Mouse (Mus musculus): ENCODE measurements around the gene Taf1c. TPM values are rescaled to one million over a fixed set of nuclear protein-coding genes. Genes with fewer than 3 reads are reported as not detected.

The Taf1c gene
- polyA plus RNA-seq (2015; fragmentation: Nextera tagmentation; extraction: Ambion mirVana), result 11.0 and 11.3 TPM in 2 replicates

DNA sequence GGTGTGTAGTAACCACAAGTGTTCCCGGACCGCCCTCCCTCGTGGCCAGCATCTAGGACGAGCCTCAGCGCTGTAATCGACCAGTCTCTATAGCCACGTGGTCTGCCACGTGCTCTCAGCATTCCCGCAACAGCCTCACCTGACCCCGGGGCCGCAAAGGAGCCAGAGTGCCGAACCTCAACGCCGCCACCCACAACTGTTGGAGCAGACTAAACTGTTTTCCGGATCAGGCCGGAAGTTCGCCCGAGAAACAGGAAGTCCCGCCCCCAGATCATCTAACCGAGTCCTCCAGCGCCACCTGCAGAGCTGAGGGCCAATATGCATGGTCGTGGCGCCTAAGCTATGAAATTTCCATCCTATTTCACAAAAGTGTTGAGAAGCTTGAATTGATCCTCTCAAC lies at the start of gene Taf1c:
Gene Taf1c, minus strand, starts transcription at position 227 of the 400 bp plus-strand sequence.
- Histone ChIP-seq H3K27ac (ENCODE audit: low read length) (peak within 1 kb of the TSS; percentile 61), H3K27me3 (ENCODE audit: control insufficient read depth, insufficient read depth, low read length) (no peaks in the 10 kb centered on the region), H3K36me3 (ENCODE audit: control insufficient read depth, insufficient read depth, low read length) (peaks cover 17% of the 10 kb centered on the region), H3K9ac (ENCODE audit: low read length) (peak within 1 kb of the TSS; percentile 92), H3K4me2 (ENCODE audit: low read depth, low read length) (peak within 1 kb of the TSS; percentile 86), H3K9me3 (replicated peaks; ENCODE audit: control insufficient read depth, low read length) (0 out of 2 replicates have a peak, but pooled peaks cover 7% of the 10 kb centered on the region), H3K4me1 (ENCODE audit: control insufficient read depth, insufficient read depth, low read length) (peaks cover 10% of the 10 kb centered on the region), H3K4me3 (replicated peaks; ENCODE audit: low read length) (peak within 1 kb of the TSS; percentile 82)
- WGBS, result under 1% methylated on average over 23 of the region's 23 CpGs
- peak; percentile 87 for ATAC-seq (ENCODE audit: insufficient read depth, low FRiP score)

DNA sequence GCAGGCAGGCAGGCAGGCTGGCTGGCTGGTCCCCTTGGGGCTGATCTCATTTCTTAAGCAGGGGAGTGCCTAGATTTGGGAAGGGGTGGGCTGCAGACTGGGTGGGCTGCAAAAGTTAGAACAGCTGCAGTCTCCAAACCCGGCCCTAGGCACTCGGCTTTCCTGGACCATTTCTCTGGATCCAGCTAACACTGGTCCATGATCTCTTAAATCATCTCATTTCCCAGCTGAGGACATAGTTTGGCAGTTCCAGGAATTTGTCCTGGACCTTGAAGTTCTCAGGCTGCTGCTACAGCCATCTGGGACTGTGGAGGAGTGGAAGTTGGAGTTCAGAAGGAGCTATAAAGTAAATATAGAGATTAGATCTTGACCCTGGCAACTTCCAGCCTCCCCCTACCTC lies 46.3 kb upstream of the Taf1c start:
- Histone ChIP-seq H3K4me1 (ENCODE audit: control insufficient read depth, insufficient read depth, low read length) (peaks cover 3% of the 10 kb centered on the region; the same call in 1 of the 2 replicates), H3K36me3 (ENCODE audit: control insufficient read depth, insufficient read depth, low read length) (no peaks in the 10 kb centered on the region), H3K9ac (ENCODE audit: low read length) (no peak overlapping the region), H3K4me2 (ENCODE audit: low read depth, low read length) (no peak overlapping the region), H3K4me3 (replicated peaks; ENCODE audit: low read length) (no peak overlapping the region), H3K27ac (ENCODE audit: low read length) (no peak overlapping the region), H3K9me3 (replicated peaks; ENCODE audit: control insufficient read depth, low read length) (no peaks in the 10 kb centered on the region), H3K27me3 (ENCODE audit: control insufficient read depth, insufficient read depth, low read length) (no peaks in the 10 kb centered on the region)
- peak; percentile 79 for ATAC-seq (ENCODE audit: insufficient read depth, low FRiP score)
- WGBS, result 28% methylated on average over 2 of the region's 2 CpGs

GRCm38 (mm10) chr8:119646846-119647245 lies 41.8 kb upstream of the Taf1c start:
- Histone ChIP-seq H3K4me1 (ENCODE audit: control insufficient read depth, insufficient read depth, low read length) (0 out of 2 replicates have a peak, but pooled peaks cover 3% of the 10 kb centered on the region), H3K4me3 (replicated peaks; ENCODE audit: low read length) (no peak overlapping the region), H3K27me3 (ENCODE audit: control insufficient read depth, insufficient read depth, low read length) (no peaks in the 10 kb centered on the region), H3K27ac (ENCODE audit: low read length) (no peak overlapping the region), H3K36me3 (ENCODE audit: control insufficient read depth, insufficient read depth, low read length) (no peaks in the 10 kb centered on the region), H3K9me3 (replicated peaks; ENCODE audit: control insufficient read depth, low read length) (no peaks in the 10 kb centered on the region), H3K4me2 (ENCODE audit: low read depth, low read length) (no peak overlapping the region), H3K9ac (ENCODE audit: low read length) (no peak overlapping the region)
- 87% methylated on average over 7 of the region's 7 CpGs for WGBS
- ATAC-seq (ENCODE audit: insufficient read depth, low FRiP score), result no peak

DNA sequence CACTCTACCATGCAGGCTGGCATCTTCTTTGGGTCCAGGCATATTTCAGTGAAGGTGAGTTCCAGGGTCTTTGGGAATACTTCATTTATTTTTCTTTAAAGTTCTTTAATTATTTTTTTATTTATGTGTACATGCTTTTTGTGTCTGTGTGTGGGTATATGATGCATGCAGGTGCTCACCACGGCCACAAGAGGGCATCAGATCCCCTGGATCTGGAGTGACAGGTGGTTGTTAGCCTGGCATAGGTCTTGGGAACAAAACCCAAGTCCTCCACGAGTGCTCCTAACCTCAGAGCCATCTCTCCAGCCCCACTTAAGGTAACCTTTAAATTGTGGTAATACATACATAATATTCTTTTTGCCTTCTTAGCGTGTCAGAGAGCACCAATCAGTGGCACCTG lies 41.2 kb upstream of the Taf1c start:
- H3K9me3 ChIP-seq (replicated peaks; ENCODE audit: control insufficient read depth, low read length), result no peaks in the 10 kb centered on the region
- no peaks in the 10 kb centered on the region for H3K27me3 ChIP-seq (ENCODE audit: control insufficient read depth, insufficient read depth, low read length)
- no peaks in the 10 kb centered on the region for H3K36me3 ChIP-seq (ENCODE audit: control insufficient read depth, insufficient read depth, low read length)
- H3K9ac ChIP-seq (ENCODE audit: low read length), result no peak overlapping the region
- H3K27ac ChIP-seq (ENCODE audit: low read length), result no peak overlapping the region
- 0 out of 2 replicates have a peak, but pooled peaks cover 3% of the 10 kb centered on the region for H3K4me1 ChIP-seq (ENCODE audit: control insufficient read depth, insufficient read depth, low read length)
- no peak for ATAC-seq (ENCODE audit: insufficient read depth, low FRiP score)
- no peak overlapping the region for H3K4me3 ChIP-seq (replicated peaks; ENCODE audit: low read length)
- 72% methylated on average over 3 of the region's 3 CpGs for WGBS
- no peak overlapping the region for H3K4me2 ChIP-seq (ENCODE audit: low read depth, low read length)

- no peak for ATAC-seq (ENCODE audit: insufficient read depth, low FRiP score)
- Histone ChIP-seq H3K27ac (ENCODE audit: low read length) (no peak overlapping the region), H3K9ac (ENCODE audit: low read length) (no peak overlapping the region), H3K4me2 (ENCODE audit: low read depth, low read length) (no peak overlapping the region), H3K4me3 (replicated peaks; ENCODE audit: low read length) (no peak overlapping the region), H3K27me3 (ENCODE audit: control insufficient read depth, insufficient read depth, low read length) (no peaks in the 10 kb centered on the region), H3K36me3 (ENCODE audit: control insufficient read depth, insufficient read depth, low read length) (no peaks in the 10 kb centered on the region), H3K4me1 (ENCODE audit: control insufficient read depth, insufficient read depth, low read length) (no peaks in the 10 kb centered on the region), H3K9me3 (replicated peaks; ENCODE audit: control insufficient read depth, low read length) (no peaks in the 10 kb centered on the region)
- 73% methylated on average over 18 of the region's 18 CpGs for WGBS
Measured at GRCm38 (mm10) chr8:119644981-119645597, 40.1 kb upstream of the Taf1c start.

GRCm38 (mm10) chr8:119644429-119644960 lies 39.5 kb upstream of the Taf1c start:
- no peak for ATAC-seq (ENCODE audit: insufficient read depth, low FRiP score)
- 82% methylated on average over 17 of the region's 17 CpGs for WGBS

DNA sequence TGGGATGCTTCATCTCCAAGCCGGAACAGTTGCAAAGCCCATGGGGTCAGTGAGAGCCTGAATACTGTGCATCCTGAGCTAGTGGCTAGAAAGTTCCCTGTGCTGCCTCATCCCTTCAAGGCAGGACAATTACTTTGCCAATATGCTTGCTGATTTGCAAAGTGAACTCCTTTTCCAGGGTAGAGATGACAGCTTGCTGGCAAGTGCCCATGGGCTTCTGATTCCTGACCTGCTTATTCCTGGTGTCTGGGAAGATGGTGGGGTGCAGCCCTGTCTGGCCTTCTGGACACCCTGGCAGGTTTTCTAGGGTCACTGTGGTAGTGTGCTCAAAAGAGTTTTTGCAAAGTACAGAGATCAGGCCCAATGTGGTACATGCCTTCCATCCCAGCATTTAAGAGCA lies 37.9 kb upstream of the Taf1c start:
- no peak overlapping the region for H3K4me3 ChIP-seq (replicated peaks; ENCODE audit: low read length)
- H3K36me3 ChIP-seq (ENCODE audit: control insufficient read depth, insufficient read depth, low read length), result no peaks in the 10 kb centered on the region

More at GRCm38 (mm10) chr8:119644429-119644960, 39.5 kb upstream of the Taf1c start:
- H3K4me1 ChIP-seq (ENCODE audit: control insufficient read depth, insufficient read depth, low read length), result no peaks in the 10 kb centered on the region
- no peaks in the 10 kb centered on the region for H3K27me3 ChIP-seq (ENCODE audit: control insufficient read depth, insufficient read depth, low read length)
- no peaks in the 10 kb centered on the region for H3K9me3 ChIP-seq (replicated peaks; ENCODE audit: control insufficient read depth, low read length)
- H3K9ac ChIP-seq (ENCODE audit: low read length), result no peak overlapping the region
- no peak overlapping the region for H3K27ac ChIP-seq (ENCODE audit: low read length)
- H3K4me2 ChIP-seq (ENCODE audit: low read depth, low read length), result no peak overlapping the region
- no peak overlapping the region for H3K4me3 ChIP-seq (replicated peaks; ENCODE audit: low read length)
- H3K36me3 ChIP-seq (ENCODE audit: control insufficient read depth, insufficient read depth, low read length), result no peaks in the 10 kb centered on the region

DNA sequence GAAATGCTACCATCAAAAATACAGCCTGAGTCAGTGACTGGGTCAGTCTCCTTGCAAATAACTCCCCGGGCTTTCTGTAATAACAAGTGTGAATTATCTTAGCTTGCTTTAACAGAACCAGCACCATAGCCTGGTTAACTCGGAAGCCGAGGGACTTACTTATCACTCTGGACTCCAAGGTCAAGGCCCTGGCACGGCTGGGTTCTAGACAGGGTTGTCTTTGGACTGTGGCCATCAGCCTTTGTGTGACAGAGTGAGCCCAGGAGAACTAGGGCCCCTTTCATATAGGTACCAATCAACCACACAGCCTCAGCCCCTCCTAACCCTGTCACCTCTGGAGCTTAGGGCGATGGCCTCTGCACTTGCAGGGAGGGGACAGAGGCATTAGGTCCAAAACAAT lies 36.0 kb upstream of the Taf1c start:
- WGBS, result 73% methylated on average over 5 of the region's 5 CpGs
- Histone ChIP-seq H3K36me3 (ENCODE audit: control insufficient read depth, insufficient read depth, low read length) (no peaks in the 10 kb centered on the region), H3K4me1 (ENCODE audit: control insufficient read depth, insufficient read depth, low read length) (no peaks in the 10 kb centered on the region), H3K4me3 (replicated peaks; ENCODE audit: low read length) (no peak overlapping the region), H3K9me3 (replicated peaks; ENCODE audit: control insufficient read depth, low read length) (no peaks in the 10 kb centered on the region), H3K27me3 (ENCODE audit: control insufficient read depth, insufficient read depth, low read length) (no peaks in the 10 kb centered on the region), H3K27ac (ENCODE audit: low read length) (no peak overlapping the region), H3K9ac (ENCODE audit: low read length) (no peak overlapping the region), H3K4me2 (ENCODE audit: low read depth, low read length) (no peak overlapping the region)
- ATAC-seq (ENCODE audit: insufficient read depth, low FRiP score), result no peak

More for the DNA sequence above, 37.9 kb upstream of the Taf1c start:
- no peaks in the 10 kb centered on the region for H3K27me3 ChIP-seq (ENCODE audit: control insufficient read depth, insufficient read depth, low read length)
- WGBS, result 85% methylated on average over 1 of the region's 1 CpGs
- no peak overlapping the region for H3K27ac ChIP-seq (ENCODE audit: low read length)
- H3K4me1 ChIP-seq (ENCODE audit: control insufficient read depth, insufficient read depth, low read length), result no peaks in the 10 kb centered on the region
- H3K9ac ChIP-seq (ENCODE audit: low read length), result no peak overlapping the region
- ATAC-seq (ENCODE audit: insufficient read depth, low FRiP score), result no peak
- no peak overlapping the region for H3K4me2 ChIP-seq (ENCODE audit: low read depth, low read length)
- H3K9me3 ChIP-seq (replicated peaks; ENCODE audit: control insufficient read depth, low read length), result no peaks in the 10 kb centered on the region

- ATAC-seq (ENCODE audit: insufficient read depth, low FRiP score), result no peak
- H3K4me2 ChIP-seq (ENCODE audit: low read depth, low read length), result no peak overlapping the region
- WGBS, result 55% methylated on average over 7 of the region's 7 CpGs
Measured at GRCm38 (mm10) chr8:119639798-119640197, 34.8 kb upstream of the Taf1c start.

More at GRCm38 (mm10) chr8:119639798-119640197, 34.8 kb upstream of the Taf1c start:
- no peaks in the 10 kb centered on the region for H3K36me3 ChIP-seq (ENCODE audit: control insufficient read depth, insufficient read depth, low read length)
- no peak overlapping the region for H3K4me3 ChIP-seq (replicated peaks; ENCODE audit: low read length)
- H3K27ac ChIP-seq (ENCODE audit: low read length), result no peak overlapping the region
- H3K9me3 ChIP-seq (replicated peaks; ENCODE audit: control insufficient read depth, low read length), result no peaks in the 10 kb centered on the region
- H3K9ac ChIP-seq (ENCODE audit: low read length), result no peak overlapping the region
- no peaks in the 10 kb centered on the region for H3K27me3 ChIP-seq (ENCODE audit: control insufficient read depth, insufficient read depth, low read length)
- peaks cover 10% of the 10 kb centered on the region; the same call in 1 of the 2 replicates for H3K4me1 ChIP-seq (ENCODE audit: control insufficient read depth, insufficient read depth, low read length)

All from stomach, embryonic 16.5 days (tissue).